Mouse (Mus musculus): ENCODE data around the gene Irf9.
A peak's percentile ranks its signal among the peaks of the same experiment; 100 is the strongest.

The Irf9 gene

DNA sequence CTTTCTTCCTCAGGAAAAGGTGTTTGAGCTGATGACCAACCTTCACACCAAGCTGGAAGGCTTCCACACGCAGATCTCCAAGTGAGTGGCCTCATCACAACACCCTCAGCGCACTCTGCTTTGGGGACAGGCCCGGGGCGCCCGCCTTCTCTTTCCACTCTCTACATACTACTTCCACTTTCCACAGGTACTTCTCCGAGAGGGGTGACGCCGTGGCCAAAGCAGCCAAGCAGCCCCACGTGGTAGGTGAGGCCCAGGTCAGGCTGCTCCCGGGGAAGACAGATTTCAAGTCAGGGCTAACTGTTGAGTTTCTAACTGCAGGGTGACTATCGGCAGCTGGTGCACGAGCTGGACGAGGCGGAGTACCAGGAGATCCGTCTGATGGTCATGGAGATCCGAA is 22.6 kb upstream of the Irf9 start:
- DNase-seq (ENCODE audit: low spot score) = no peak

DNA sequence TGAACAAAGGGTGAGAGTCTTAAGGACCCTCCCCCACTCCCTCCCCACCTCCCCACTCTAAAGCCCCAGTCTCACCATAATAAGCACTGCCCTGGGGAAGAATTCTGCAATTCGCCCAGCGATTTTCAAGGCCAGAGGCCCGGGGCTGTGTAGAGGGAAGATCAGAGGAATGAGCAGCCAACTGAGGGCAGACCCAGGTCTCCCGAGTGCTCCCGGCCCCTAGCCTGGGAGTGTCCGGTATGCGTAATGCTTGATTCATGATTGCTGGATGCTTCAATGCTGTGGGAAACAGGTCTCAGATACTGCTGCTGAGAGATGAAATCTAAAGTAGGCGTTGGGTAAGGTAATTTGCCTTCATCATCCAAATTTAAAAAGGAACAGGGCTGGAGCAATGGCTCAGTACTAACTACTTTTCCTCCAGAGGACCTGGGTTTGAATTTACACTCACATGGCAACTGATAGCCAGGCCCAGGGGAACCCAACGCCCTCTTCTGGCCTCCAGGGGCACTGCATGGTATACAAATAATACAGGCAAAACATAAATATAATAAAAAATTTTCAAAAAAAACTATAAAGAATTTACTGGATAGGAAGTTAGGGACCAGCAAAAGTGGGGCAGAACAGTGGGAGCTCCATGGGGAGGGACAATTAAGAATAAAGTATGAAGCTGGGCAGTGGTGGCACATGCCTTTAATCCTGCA is 21.2 kb upstream of the Irf9 start:
- no peak for DNase-seq (ENCODE audit: low spot score)

DNA sequence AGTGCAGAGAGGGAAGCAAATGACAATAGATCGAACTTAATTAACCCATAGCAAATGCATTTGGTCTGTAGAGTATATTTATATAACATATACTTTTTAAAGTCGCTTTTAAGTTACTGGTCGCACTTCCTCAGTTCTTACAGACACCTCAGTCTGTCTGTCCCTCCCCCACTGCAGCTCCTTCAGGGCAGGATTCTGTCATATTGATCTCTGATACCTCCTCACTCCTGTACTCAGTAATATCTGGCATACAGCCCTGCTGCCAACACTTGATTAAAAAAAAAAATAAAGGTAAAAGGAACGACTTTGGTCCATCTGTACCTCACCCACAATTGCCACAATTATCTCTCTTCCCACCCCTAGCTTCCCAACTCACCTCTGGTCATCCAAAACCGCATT is 19.1 kb upstream of the Irf9 start:
- no peak for DNase-seq (ENCODE audit: low spot score)

DNA sequence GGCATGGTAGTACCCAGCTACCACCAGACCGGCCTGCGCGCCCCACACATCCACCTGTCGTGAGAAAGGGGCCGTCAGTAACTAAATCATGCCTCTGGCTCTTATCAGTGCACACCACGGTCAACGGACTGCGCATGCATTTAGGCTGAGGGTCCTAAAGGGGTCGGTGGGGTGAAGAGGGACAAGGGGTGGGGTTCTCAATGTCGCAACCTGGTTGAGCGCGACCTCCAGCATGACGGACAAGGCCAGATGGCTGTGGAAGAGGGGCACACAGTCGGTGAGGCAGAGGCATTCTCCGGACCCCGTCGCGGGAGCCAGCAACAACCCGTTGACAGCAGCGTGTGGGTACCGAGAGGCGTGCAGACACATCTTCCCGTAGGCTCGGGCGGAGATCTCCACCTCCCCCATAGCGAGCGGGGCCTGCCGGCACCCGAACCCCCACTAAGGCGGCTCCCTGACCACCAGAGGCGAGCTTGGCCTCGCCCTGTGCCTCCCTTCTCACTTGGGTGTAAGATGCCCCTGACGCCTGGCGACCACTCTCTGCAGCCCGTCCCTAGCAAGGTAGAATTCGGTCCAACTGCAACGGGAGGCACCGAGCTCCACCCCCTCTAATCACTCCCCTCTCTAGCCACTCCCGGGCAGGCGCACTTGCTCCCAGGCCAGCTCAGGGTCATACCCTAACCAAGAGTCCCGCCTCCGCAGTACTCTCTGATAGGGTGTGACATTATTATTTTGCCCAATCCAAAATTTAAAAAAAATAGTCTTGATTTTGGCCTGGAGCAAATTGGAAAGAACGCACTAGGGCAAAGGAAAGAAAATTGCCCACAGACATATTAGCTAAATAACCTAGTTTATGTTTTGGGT is 18.4 kb upstream of the Irf9 start, which contains the start of gene Emc9:
Gene Emc9 (minus strand): TSS at position 601 of the 864 bp plus-strand sequence.
- DNase-seq (ENCODE audit: low spot score) = peak; percentile 48

DNA sequence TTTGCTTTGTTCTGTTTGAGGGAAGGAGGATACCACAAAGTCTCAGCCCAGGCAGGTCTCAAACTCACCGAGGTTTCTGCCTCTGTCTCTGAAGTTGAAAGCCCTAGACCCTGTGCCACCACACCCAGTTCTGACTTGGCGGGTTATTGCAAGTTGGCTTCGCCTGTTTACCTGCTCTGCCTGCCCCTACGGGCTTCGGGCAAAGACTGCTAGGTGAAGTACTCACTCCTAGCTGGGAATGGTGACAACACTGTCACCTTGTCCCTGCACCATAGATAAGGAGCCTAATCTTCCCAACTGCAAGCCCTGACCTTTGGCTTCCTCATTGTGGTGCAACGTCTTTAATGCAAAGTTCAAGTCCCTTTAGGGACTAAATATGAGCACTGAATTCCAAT is 17.8 kb upstream of the Irf9 start:
- no peak for DNase-seq (ENCODE audit: low spot score)

DNA sequence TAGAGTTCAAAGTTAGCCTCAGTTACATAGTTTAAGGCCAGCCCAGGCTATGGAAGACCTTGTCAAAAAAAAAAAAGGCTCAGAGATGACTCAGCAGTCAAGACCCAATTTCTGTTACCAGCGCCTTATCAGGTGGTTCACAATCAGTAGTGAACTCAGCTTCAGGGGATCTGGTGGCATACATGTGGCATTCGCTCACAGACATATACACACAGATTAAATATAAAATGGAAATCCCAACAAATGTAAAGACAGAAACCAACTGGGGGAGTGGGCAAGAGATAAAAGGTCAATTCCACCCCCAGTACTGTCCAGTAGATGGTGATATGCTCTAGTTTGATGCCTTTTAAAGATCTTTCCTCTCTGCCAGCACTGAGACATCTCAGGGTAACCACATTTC is 17.2 kb upstream of the Irf9 start:
- no peak for DNase-seq (ENCODE audit: low spot score)

DNA sequence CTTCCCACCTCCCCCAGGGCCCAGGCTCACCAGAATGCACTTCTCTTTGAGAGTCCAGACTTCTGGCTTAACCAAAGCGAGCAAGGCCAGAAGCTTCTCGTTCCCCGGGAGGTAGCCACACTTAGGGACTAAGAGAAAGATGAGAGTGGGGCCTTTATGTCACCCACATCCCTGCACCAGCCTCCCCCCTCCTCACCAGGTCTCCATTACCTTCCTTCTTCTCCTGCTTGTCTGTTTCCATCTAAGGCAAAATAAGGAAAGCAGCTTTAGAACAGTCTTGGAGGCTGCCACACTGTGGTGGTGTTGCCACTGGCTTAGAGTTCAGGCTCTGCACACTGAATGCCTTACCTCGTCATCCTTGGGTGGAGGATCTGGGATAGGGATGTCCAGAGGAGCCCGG is 14.1 kb upstream of the Irf9 start:
- DNase-seq (ENCODE audit: low spot score) = no peak

DNA sequence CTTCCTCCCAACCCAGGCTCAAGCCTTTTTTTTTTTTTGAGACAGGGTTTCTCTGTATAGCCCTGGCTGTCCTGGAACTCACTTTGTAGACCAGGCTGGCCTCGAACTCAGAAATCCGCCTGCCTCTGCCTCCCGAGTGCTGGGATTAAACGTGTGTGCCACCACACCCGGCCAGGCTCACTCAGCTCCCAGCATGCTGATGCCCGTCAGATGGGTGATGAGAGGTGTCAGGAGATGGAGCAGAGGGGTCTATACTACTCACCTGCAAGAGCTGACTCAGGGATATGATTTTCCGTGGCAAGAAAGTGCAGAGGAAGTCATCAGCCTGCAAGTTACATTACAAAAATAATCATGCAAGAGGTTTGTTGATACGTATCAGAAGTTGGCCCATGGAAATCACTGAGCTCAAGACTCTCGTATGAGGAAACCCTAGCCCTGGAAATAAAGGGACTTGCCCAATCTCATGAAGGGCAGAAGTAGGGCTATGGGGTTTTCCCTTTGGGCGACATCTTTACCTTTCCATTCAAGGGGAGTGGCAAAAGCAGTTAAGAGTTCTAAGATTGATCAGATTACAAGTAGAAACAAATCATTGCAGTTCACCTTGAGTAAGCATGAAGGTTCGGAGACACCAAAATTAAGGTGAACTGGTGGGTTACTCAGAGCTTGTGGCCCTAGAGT is 13.5 kb upstream of the Irf9 start:
- no peak for DNase-seq (ENCODE audit: low spot score)

DNA sequence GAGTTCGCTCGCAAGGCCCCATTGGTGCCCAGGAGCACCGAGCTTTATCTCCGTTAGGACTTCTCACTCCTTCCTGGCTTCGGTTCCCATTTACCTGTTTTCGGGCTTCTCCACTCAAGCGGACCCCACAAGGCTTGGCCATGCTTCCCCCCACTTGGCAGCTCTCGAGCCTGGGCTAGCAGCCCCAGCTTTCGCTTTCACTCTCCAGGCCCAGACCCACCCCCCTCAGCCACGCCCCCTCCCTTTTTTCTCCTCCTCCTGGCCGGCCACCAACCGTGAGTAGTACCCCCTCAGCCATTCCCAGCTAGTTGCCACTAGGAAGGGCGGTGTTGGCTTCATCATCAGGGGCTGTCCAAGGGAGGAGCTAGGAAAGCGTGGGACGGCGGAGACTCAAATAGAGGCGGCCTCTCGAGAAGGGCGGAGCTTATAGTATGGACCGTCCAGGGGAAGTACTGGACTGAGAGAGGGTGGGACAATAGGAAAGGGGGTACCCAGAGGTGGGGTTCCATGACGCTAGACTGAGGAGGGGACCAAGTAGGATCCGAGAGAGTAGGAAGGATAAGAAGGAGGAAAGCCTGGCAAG is 12.5 kb upstream of the Irf9 start, which contains the start of gene Psme2:
Gene Psme2 (minus strand): TSS at position 366 of the 583 bp plus-strand sequence.
- DNase-seq (ENCODE audit: low spot score) = peak; percentile 90

DNA sequence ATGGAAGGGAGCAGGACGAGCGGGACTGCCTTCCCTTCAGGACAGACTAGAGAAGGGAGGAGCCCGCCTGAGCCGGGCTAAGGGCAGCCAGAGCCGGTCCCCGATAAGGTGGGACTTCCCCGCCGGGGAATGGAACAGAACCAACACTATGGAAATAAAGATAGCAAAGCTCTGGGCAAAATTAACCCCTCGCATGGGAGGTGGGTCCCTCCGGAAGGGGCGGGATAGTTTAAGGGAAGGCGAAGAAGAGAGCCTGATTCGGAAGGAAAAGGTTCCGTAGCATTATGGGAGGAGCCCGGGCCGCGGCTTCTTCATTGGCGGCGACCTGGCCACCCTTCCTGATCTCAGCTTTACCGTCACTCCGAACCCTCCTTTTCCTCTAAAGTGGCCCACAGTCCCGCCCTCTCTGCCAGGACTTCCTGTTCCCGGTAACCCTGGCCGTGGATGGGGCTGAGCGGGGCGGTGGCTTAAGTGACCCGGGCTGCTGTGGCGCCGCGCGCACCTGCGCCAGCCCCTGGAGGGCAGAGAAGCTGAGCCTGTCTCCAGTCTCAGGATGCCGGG is 12.0 kb upstream of the Irf9 start, which contains the start of gene Rnf31:
Gene Rnf31 (plus strand): TSS at position 378 of the 561 bp plus-strand sequence.
- DNase-seq (ENCODE audit: low spot score) = peak; percentile 91

DNA sequence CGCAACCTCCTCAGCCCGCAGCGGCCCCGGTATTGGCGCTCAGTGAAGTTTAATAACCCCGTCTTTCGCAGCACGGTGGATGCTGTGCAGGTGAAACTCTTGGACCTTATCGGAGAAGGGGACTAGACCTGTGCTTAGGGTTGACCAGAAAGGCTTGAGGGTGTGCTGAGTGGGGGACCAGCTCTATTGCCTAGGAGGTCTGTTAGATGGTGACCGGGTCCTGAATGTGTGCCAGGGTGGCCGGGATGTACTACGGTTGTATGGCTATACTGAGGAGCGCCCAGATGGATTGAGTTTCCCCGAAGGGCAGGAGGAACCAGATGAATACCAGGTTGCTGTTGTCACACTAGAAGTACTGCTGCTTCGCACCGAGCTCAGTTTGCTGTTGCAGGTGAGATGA is 11.1 kb upstream of the Irf9 start:
- no peak for DNase-seq (ENCODE audit: low spot score)

DNA sequence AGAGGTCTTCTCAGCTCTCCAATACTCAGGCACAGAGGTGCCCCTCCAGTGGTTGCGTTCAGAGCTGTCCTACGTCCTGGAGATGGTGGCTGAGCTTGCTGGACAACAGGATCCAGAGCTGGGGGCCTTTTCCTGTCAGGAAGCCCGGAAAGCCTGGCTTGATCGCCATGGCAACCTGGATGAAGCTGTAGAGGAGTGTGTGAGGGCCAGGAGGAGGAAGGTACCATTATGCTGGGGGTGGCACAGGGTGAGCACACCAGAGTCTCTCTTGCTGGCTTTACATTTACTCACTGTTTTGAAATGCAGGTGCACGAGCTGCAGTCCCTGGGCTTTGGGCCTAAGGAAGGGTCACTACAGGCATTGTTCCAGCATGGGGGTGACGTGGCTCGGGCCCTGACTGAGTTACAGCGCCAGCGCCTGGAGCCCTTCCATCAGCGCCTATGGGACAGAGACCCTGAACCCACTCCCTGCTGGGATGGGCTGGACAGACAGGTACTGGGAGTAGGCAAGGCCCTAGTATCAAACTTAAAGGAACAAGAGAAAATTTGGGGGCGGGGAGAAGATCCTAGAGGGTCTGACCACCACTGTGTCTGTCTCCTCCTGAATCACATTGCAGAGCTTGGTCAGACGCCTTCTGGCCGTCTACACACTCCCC is 7.2 kb upstream of the Irf9 start:
- no peak for DNase-seq (ENCODE audit: low spot score)

DNA sequence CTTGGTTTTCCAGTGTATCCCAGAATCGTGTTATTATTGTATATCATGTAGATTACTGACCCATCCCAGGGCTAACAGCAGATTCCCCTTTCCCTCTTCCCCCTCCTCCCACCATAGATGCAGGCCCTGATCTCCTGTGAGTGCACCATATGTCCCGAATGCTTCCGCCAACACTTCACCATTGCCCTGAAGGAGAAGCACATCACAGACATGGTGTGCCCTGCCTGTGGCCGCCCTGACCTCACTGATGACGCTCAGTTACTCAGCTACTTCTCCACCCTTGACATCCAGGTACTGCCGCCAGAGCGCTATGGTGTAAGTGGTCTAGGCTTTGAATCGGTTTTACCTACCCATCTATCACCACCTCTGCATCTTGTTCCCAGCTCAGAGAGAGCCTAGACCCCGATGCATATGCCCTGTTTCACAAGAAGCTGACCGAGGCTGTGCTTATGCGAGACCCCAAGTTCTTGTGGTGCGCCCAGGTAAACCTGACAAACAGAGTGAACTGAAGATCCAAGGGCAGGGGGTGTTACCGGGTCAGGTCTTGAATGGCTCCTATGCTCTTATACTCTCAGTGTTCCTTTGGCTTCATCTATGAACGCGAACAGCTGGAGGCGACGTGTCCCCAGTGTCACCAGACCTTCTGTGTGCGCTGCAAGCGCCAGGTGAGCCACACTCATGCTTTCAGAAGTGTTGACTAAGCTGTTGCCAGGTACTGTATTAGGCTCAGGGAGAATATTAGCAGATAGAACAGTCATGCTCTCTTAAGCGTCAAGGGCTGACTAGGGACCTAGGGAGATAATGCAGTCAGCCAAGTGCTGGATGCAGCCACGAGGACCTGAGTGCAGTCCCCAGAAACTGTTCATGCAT is 4.6 kb upstream of the Irf9 start:
- DNase-seq (ENCODE audit: low spot score) = no peak

DNA sequence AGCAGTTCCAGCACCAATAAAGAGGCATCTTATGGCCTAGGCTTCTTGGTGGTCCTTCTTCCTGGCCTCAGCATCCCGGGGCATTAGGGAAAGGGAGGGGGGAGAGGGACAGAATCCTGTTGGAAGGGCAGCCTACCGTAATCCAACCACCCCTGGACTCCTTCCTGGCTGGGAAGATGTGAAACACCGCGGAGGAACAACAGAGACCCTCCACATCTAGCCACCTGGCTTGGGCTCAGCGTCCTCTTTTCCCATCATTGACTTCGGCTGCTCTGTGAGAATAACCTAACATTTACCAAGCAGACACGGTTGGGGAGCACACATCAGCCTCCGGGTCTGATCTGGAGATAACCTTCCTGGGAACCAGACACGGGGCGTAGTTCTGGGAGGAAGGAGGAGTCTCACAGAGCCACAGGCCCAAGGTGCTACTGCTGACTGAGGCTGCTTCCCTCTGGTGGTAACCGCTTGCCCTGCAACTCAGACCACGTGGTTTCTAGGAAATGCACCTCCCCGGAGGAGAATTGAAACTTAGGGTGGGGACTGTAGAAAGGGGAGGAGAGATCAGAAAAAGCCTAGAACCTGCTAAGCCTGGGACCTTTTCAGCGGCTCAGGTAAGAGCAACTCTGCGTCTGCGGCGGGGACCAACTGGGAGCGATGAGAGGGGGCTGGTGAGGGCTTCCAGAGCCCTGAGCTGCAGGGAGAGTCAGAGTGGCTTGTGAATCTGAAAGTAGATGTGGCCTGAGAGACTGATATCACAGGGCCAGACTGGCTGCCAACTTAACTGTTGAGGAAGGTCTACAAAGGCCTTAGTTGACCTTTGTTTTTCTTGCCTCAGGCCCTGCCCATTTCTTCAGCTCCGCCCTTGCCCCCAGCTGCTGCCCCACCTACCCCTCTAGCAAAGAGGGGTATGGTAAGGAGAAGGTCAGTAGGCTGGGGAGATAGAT is 534 bp downstream of the Irf9 start:
- peak; percentile 85 for DNase-seq (ENCODE audit: low spot score)

DNA sequence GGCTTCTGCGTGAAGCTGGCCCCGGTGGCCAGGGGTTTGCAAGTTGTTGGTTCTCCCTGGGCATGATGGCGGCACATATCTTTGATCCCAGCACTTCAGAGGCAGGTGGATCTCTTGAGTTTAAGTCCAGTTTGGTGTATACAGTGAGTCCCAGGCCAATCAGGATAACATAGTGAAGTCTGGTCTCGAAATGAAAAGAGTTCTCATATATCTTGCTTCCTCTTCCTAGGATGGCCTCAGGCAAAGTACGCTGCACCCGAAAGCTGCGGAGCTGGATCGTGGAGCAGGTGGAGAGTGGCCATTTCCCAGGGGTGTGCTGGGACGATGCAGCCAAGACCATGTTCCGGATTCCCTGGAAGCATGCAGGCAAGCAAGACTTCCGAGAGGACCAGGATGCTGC is 1.5 kb downstream of the Irf9 start:
- DNase-seq (ENCODE audit: low spot score) = no peak

DNA sequence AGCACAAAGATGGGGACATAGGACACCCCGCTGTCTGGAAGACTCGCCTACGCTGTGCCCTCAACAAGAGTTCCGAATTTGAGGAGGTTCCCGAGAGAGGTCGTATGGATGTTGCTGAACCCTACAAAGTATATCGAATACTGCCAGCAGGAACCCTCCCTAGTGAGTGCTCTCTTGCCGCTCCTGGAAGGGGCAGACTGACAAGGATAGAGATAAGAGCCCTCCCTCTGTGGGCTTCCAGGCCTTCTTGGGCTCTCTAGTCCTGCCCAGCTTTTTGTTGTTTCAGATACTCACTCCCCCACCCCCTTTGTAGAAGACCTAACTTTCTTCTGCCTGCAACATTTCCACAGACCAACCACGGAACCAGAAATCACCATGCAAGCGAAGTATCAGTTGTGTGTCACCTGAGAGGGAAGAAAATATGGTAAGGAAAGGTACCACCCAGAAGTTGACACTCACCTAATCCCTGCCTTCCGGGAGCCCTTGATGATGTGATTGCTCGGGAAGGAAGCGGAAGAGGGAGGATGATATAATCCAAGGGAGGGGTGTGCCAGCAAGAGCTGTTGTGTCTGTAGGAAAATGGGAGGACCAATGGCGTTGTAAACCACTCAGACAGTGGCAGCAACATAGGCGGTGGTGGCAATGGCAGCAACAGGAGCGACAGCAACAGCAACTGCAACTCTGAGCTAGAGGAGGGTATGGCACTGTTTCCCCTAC is 2.5 kb downstream of the Irf9 start:
- no peak for DNase-seq (ENCODE audit: low spot score)

DNA sequence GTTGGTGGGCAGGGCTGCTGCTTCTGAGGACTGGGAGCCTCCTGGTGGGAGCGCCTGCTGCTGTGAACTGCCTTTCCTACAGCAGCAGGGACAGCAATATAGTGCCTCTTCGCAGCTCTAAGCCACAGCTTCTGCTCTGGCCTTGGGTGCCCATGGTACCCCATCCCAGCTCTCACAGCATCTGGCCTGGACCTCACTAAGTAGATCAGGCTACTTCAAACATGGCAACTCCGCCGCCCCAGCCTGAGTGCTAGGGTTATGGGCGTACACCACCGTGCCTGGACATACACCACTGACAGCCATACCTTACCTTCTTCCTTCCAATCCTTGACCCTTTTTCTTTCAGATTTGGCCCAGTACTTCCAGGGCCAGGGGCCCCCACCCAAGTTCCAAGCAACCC is 5.0 kb downstream of the Irf9 start:
- DNase-seq (ENCODE audit: low spot score) = no peak

DNA sequence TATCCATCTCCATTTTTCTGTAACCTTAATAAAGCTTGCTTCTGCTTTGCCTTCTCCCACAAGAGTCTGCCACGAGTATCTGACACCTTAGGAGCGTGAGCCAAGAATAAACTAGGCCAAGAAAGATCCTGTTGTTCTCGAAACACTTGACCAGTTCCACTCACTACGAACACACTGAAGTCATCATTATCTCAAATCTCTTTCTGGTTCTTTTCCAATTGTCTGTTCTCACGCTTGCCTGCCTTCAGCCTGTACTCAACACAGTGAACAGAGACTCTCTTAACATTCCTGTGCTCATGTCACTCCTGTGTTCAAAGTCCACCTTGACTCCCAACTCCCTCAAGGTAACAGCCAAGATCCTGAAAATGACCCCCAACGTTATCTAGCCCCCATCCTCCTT is 10.0 kb downstream of the Irf9 start:
- no peak for DNase-seq (ENCODE audit: low spot score)
